Mouse (Mus musculus) ES-Bruce4 (cell line): Measurements from ENCODE around the gene Tgm2. TPM values are rescaled to one million over a fixed set of nuclear protein-coding genes. Genes with fewer than 3 reads are reported as not detected.
A peak's percentile ranks its signal among the peaks of the same experiment; 100 is the strongest.

ENCODE experiments used
- H3K27ac ChIP-seq: 2 replicates; pipeline ENCODE4 v1.5.1; 2012; ENCODE audit warnings: low read length, inconsistent platforms; ENCODE audit not compliant: insufficient read depth
- H3K27me3 ChIP-seq: 2 replicates; pipeline ENCODE4 v1.6.1; 2012; ENCODE audit warnings: mild to moderate bottlenecking, low read length, inconsistent platforms; ENCODE audit not compliant: control insufficient read depth, poor library complexity, insufficient read depth, severe bottlenecking
- H3K36me3 ChIP-seq: 2 replicates; pipeline ENCODE4 v1.6.1; 2012; ENCODE audit warnings: inconsistent platforms, mild to moderate bottlenecking, low read length, moderate library complexity; ENCODE audit not compliant: control insufficient read depth, poor library complexity, insufficient read depth, severe bottlenecking
- H3K4me1 ChIP-seq: one replicate; pipeline ENCODE4 v1.8.1; 2011; ENCODE audit warnings: low read length; ENCODE audit not compliant: control insufficient read depth, insufficient read depth
- H3K4me3 ChIP-seq: 2 replicates; pipeline ENCODE4 v1.5.1; 2011; ENCODE audit warnings: low read depth, mild to moderate bottlenecking, low read length
- H3K9ac ChIP-seq: 2 replicates; pipeline ENCODE4 v1.6.1; 2012; ENCODE audit warnings: low read depth, mild to moderate bottlenecking, inconsistent platforms; ENCODE audit not compliant: poor library complexity, severe bottlenecking
- H3K9me3 ChIP-seq: replicated peaks from 2 replicates; pipeline ENCODE4 v1.6.1; 2012; ENCODE audit warnings: mild to moderate bottlenecking, low read length, inconsistent platforms; ENCODE audit not compliant: control insufficient read depth, poor library complexity, insufficient read depth, severe bottlenecking
- CTCF ChIP-seq: IDR thresholded peaks from one replicate; pipeline ENCODE4 v1.8.1; 2011; ENCODE audit warnings: low read depth, low read length
- EP300 ChIP-seq: IDR thresholded peaks from 2 replicates; pipeline ENCODE4 v1.6.1; 2011; ENCODE audit warnings: low read depth, low read length; ENCODE audit not compliant: insufficient read depth
- POLR2A ChIP-seq: IDR thresholded peaks from one replicate; pipeline ENCODE4 v1.8.1; 2011; ENCODE audit warnings: low read length; ENCODE audit not compliant: insufficient read depth
- polyA plus RNA-seq: library from polyadenylated mRNA; stranded (reverse); fragments of >200 nt; gene quantifications from 2 replicates; pipeline ENCODE4 v1.2.4, GENCODE M21; 2011; ENCODE audit warnings: low read depth; ENCODE audit not compliant: missing spikeins, insufficient read depth, insufficient read length

The Tgm2 gene
- polyA plus RNA-seq, result 18.4 and 23.2 TPM in 2 replicates

DNA sequence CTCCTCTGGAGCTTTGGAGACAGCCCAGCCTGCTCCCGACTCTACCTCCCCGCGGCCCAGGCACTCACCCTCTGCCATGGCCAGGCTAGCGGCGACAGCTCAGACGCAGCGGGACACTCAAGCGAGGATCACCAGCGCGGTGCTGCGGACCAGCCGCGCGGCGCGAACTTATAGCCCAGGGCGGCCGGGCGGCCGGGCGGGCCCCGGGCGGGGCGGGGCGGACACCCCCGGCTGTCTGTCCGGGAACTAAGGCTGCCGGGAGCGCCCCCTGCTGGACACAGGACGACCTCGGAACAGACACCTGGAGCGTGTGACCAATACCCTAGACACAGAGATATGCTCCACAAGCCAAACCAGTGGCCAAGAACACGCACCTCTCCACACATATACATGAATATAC is at the start of gene Tgm2:
Gene Tgm2, minus strand, starts transcription at position 214 of the 400 bp plus-strand sequence.
- no peaks in the 10 kb centered on the region for H3K36me3 ChIP-seq
- no peaks in the 10 kb centered on the region for H3K9me3 ChIP-seq
- H3K4me3 ChIP-seq, result peak within 1 kb of the TSS; percentile 59
- H3K27me3 ChIP-seq, result no peaks in the 10 kb centered on the region
- H3K9ac ChIP-seq, result peak within 1 kb of the TSS; percentile 27; the same call in 1 of the 2 replicates
- H3K27ac ChIP-seq, result no peak within 1 kb of the TSS
- H3K4me1 ChIP-seq, result no peaks in the 10 kb centered on the region
- TF ChIP-seq POLR2A, result no peak
- peak; percentile 70 for TF ChIP-seq CTCF
- no peak for TF ChIP-seq EP300

GRCm38 (mm10) chr2:158194945-158195640 is 48.9 kb upstream of the Tgm2 start:
- Histone ChIP-seq H3K9me3 (no peaks in the 10 kb centered on the region), H3K27me3 (no peaks in the 10 kb centered on the region), H3K9ac (no peak overlapping the region), H3K4me1 (no peaks in the 10 kb centered on the region), H3K36me3 (no peaks in the 10 kb centered on the region), H3K27ac (no peak overlapping the region), H3K4me3 (no peak overlapping the region)
- TF ChIP-seq POLR2A (no peak), EP300 (peak; percentile 42; the same call in 1 of the 2 replicates), CTCF (peak; percentile 87)

DNA sequence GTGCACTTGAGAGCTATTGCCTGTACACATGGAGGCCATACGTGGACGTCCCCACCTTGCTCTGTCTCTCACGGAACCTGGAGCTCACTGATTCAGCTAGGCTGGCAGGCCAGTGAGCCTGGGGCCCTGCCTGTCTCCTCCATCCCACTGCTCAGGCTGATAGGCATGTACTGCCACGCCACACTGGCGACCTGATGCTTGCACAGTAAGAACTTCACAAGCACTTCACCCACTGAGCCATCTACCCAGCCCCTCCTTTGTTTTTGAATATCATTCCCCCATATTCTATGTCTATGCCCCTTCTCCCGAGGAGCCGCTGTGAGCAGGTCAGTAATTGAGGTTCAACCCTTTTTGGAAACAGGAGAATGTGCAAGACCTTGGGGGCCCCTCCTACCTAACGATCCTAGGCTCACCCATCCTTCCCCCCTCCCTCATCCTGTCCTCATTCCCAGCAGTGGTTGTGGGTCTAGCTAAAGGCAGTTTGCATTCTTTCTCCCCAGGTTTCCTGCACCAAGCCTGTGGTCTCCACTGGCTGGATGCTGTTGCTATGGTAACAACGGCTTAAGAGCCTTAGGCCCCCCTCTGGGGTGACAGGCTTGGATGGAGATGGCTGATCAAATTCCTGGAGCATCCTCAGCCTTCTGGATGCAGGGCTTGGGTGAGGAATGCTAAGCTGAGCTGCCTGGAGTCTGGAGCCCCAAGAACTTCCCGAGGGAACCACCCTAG is 47.5 kb upstream of the Tgm2 start:
- Histone ChIP-seq H3K27me3 (no peaks in the 10 kb centered on the region), H3K36me3 (no peaks in the 10 kb centered on the region), H3K4me1 (no peaks in the 10 kb centered on the region), H3K27ac (no peak overlapping the region), H3K4me3 (no peak overlapping the region), H3K9ac (no peak overlapping the region), H3K9me3 (no peaks in the 10 kb centered on the region)
- TF ChIP-seq POLR2A, result no peak
- TF ChIP-seq EP300, result no peak
- TF ChIP-seq CTCF, result no peak

DNA sequence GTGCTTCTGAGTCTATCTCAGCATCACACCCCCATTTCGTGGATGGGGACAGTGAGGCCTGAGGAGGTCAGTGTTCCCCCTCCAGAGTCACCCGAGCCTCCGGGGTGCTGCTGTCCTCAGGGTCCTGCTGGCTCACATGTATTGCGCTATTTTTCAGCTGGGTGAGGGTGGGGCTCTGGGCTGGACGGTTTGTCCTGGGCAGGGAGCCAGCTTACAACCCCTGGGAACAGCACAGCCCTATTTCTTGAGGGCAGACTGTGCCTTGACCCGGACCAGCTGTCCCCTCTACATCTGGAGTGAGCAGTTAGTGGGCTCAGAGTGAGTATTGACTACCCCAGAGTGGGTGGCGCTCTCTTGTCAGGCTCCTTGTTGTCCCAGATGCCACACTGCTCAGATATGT is 44.9 kb upstream of the Tgm2 start:
- no peaks in the 10 kb centered on the region for H3K36me3 ChIP-seq
- TF ChIP-seq POLR2A (no peak), CTCF (no peak), EP300 (no peak)
- H3K4me1 ChIP-seq, result no peaks in the 10 kb centered on the region
- H3K27ac ChIP-seq, result no peak overlapping the region
- no peaks in the 10 kb centered on the region for H3K27me3 ChIP-seq
- no peaks in the 10 kb centered on the region for H3K9me3 ChIP-seq
- H3K4me3 ChIP-seq, result no peak overlapping the region
- no peak overlapping the region for H3K9ac ChIP-seq

- no peak overlapping the region for H3K4me3 ChIP-seq
- TF ChIP-seq POLR2A (no peak), CTCF (no peak), EP300 (no peak)
- H3K27me3 ChIP-seq, result no peaks in the 10 kb centered on the region
- H3K4me1 ChIP-seq, result no peaks in the 10 kb centered on the region
- H3K36me3 ChIP-seq, result no peaks in the 10 kb centered on the region
- H3K9me3 ChIP-seq, result no peaks in the 10 kb centered on the region
- H3K9ac ChIP-seq, result no peak overlapping the region
- no peak overlapping the region for H3K27ac ChIP-seq
These were observed 43.2 kb upstream of the Tgm2 start for GRCm38 (mm10) chr2:158189451-158189850.
